Mouse (Mus musculus) yolk sac, embryonic 10.5 days (tissue): ENCODE data around the gene Gm3264.
"Not testable (repeated sequence)": the region's sequence is repeated elsewhere in the genome, so short reads cannot be mapped to it uniquely, and the experiment has no call there.

Experiments used
- DNase-seq: peaks from one replicate; pipeline ENCODE4 v3.0.0-alpha.2; 2017; ENCODE audit warnings: low spot score

The Gm3264 gene

GRCm38 (mm10) chr14:4855299-4855980, at the start of gene Gm3264:
Gm3264 (plus strand) TSS chr14:4855576.
- peak; percentile 1 for DNase-seq

GRCm38 (mm10) chr14:4806421-4806820, 49.0 kb upstream of the Gm3264 start:
- DNase-seq = not testable (repeated sequence)

GRCm38 (mm10) chr14:4821950-4822349, 33.4 kb upstream of the Gm3264 start:
- DNase-seq = not testable (repeated sequence)

- DNase-seq = not testable (repeated sequence)
These were observed 17.6 kb upstream of the Gm3264 start, which contains the start of gene Gm3269 for GRCm38 (mm10) chr14:4837806-4838205. Gm3269 (plus strand) TSS chr14:4838106.

- DNase-seq = not testable (repeated sequence)
These were observed 36.7 kb downstream of the Gm3264 start, which contains the start of gene Gm3278 for GRCm38 (mm10) chr14:4892116-4892515. Gm3278 (plus strand) TSS chr14:4892416.
